Mouse (Mus musculus) heart, embryonic 12.5 days (tissue): ENCODE data around the gene Shld2. TPM values are rescaled to one million over a fixed set of nuclear protein-coding genes. Genes with fewer than 3 reads are reported as not detected.
A peak's percentile ranks its signal among the peaks of the same experiment; 100 is the strongest.

ENCODE experiments used
- ATAC-seq: fragments of 200-750 bp; cut with Nextera tagmentation; 2 replicates; pipeline ENCODE4 v1.8.0; 2017; ENCODE audit warnings: moderate TSS enrichment, moderate library complexity; ENCODE audit not compliant: insufficient number of reproducible peaks, low FRiP score
- H3K27ac ChIP-seq: fragments of 300-500 bp; sonication (generic); 2 replicates; pipeline ENCODE4 v1.5.1; 2016; ENCODE audit warnings: mild to moderate bottlenecking, moderate library complexity; ENCODE audit not compliant: poor library complexity, severe bottlenecking
- H3K27me3 ChIP-seq: fragments of 300-500 bp; sonication (generic); replicated peaks from 2 replicates; pipeline ENCODE4 v1.6.1; 2016; ENCODE audit warnings: mild to moderate bottlenecking, moderate library complexity
- H3K36me3 ChIP-seq: fragments of 300-500 bp; sonication (generic); 2 replicates; pipeline ENCODE4 v1.6.1; 2016; ENCODE audit warnings: mild to moderate bottlenecking, moderate library complexity
- H3K4me1 ChIP-seq: fragments of 300-500 bp; sonication (generic); replicated peaks from 2 replicates; pipeline ENCODE4 v1.6.1; 2016; ENCODE audit warnings: mild to moderate bottlenecking
- H3K4me2 ChIP-seq: fragments of 300-500 bp; sonication (generic); 2 replicates; pipeline ENCODE4 v1.6.1; 2016; ENCODE audit warnings: mild to moderate bottlenecking, moderate library complexity
- H3K4me3 ChIP-seq: fragments of 300-500 bp; sonication (generic); 2 replicates; pipeline ENCODE4 v1.5.1; 2016; ENCODE audit warnings: mild to moderate bottlenecking
- H3K9ac ChIP-seq: fragments of 300-500 bp; sonication (generic); 2 replicates; pipeline ENCODE4 v1.6.1; 2016; ENCODE audit warnings: mild to moderate bottlenecking, moderate library complexity
- H3K9me3 ChIP-seq: fragments of 300-500 bp; sonication (generic); replicated peaks from 2 replicates; pipeline ENCODE4 v1.6.1; 2016; ENCODE audit warnings: mild to moderate bottlenecking, moderate library complexity
- WGBS: fragments of 180-500 bp; shearing (Covaris S2); methylation state at CpG from one replicate; pipeline ENCODE4 v1.1.7; 2016; 5-methylcytosine and 5-hydroxymethylcytosine counted together
- polyA plus RNA-seq: library from polyadenylated mRNA; unstranded; fragments of >200 nt; fragmentation: Nextera tagmentation; extraction: Ambion mirVana; gene quantifications from 2 replicates; pipeline ENCODE4 v1.2.1, GENCODE M21; 2016

Gene Shld2
- polyA plus RNA-seq, 1 experiment from 2014 or later = 7.8 TPM

GRCm38 (mm10) chr14:34234630-34235380 is 75.5 kb downstream of the Shld2 start:
- peak overlapping the region; percentile 42 for H3K4me3 ChIP-seq
- peak; percentile 97 for ATAC-seq
- peak overlapping the region; percentile 71 for H3K9ac ChIP-seq
- no peaks in the 10 kb centered on the region; the same call in 1 of the 2 replicates for H3K4me1 ChIP-seq
- H3K36me3 ChIP-seq = peaks cover 6% of the 10 kb centered on the region; the same call in 1 of the 2 replicates
- H3K27ac ChIP-seq = no peak overlapping the region
- 4% methylated on average over 16 of the region's 16 CpGs for WGBS
- peak overlapping the region; percentile 87 for H3K4me2 ChIP-seq
- no peaks in the 10 kb centered on the region for H3K27me3 ChIP-seq
- H3K9me3 ChIP-seq = 0 out of 2 replicates have a peak, but pooled peaks cover 3% of the 10 kb centered on the region

- no peak overlapping the region for H3K4me2 ChIP-seq
- H3K27me3 ChIP-seq = no peaks in the 10 kb centered on the region
- WGBS = 66% methylated on average over 4 of the region's 4 CpGs
- 0 out of 2 replicates have a peak, but pooled peaks cover 3% of the 10 kb centered on the region for H3K9me3 ChIP-seq
- H3K27ac ChIP-seq = no peak overlapping the region
- no peak overlapping the region for H3K4me3 ChIP-seq
- H3K4me1 ChIP-seq = peaks cover 6% of the 10 kb centered on the region
- ATAC-seq = no peak
- peaks cover 6% of the 10 kb centered on the region; the same call in 1 of the 2 replicates for H3K36me3 ChIP-seq
- no peak overlapping the region for H3K9ac ChIP-seq
Observed at GRCm38 (mm10) chr14:34233846-34234245, 76.4 kb downstream of the Shld2 start.

GRCm38 (mm10) chr14:34232866-34233680 is 77.2 kb downstream of the Shld2 start:
- 82% methylated on average over 9 of the region's 9 CpGs for WGBS
- ATAC-seq = no peak
- Histone ChIP-seq H3K4me2 (no peak overlapping the region), H3K27ac (no peak overlapping the region), H3K4me1 (peaks cover 14% of the 10 kb centered on the region), H3K9me3 (0 out of 2 replicates have a peak, but pooled peaks cover 3% of the 10 kb centered on the region), H3K27me3 (no peaks in the 10 kb centered on the region), H3K4me3 (no peak overlapping the region), H3K36me3 (peaks cover 6% of the 10 kb centered on the region; the same call in 1 of the 2 replicates), H3K9ac (no peak overlapping the region)

- WGBS = 66% methylated on average over 7 of the region's 7 CpGs
- Histone ChIP-seq H3K36me3 (peaks cover 6% of the 10 kb centered on the region; the same call in 1 of the 2 replicates), H3K27ac (no peak overlapping the region), H3K4me3 (no peak overlapping the region), H3K9ac (no peak overlapping the region), H3K27me3 (no peaks in the 10 kb centered on the region), H3K4me1 (peaks cover 18% of the 10 kb centered on the region), H3K4me2 (no peak overlapping the region), H3K9me3 (0 out of 2 replicates have a peak, but pooled peaks cover 3% of the 10 kb centered on the region)
- no peak for ATAC-seq
Observed at GRCm38 (mm10) chr14:34232340-34232739, 78.0 kb downstream of the Shld2 start.

- Histone ChIP-seq H3K4me3 (no peak overlapping the region), H3K4me1 (peaks cover 18% of the 10 kb centered on the region), H3K9ac (no peak overlapping the region), H3K36me3 (no peaks in the 10 kb centered on the region), H3K4me2 (0 out of 2 replicates have a peak overlapping the region, but pooled peaks have one; percentile 19), H3K27me3 (0 out of 2 replicates have a peak, but pooled peaks cover 4% of the 10 kb centered on the region), H3K9me3 (0 out of 2 replicates have a peak, but pooled peaks cover 3% of the 10 kb centered on the region), H3K27ac (peak overlapping the region; percentile 56)
- 36% methylated on average over 10 of the region's 10 CpGs for WGBS
- peak; percentile 51; the same call in 1 of the 2 replicates for ATAC-seq
Observed at GRCm38 (mm10) chr14:34228830-34229506, 81.3 kb downstream of the Shld2 start.

GRCm38 (mm10) chr14:34227981-34228380 is 82.3 kb downstream of the Shld2 start:
- no peak overlapping the region for H3K4me3 ChIP-seq
- no peak overlapping the region for H3K27ac ChIP-seq
- no peak overlapping the region for H3K9ac ChIP-seq
- ATAC-seq = no peak
- H3K9me3 ChIP-seq = 0 out of 2 replicates have a peak, but pooled peaks cover 3% of the 10 kb centered on the region
- no peak overlapping the region for H3K4me2 ChIP-seq
- H3K4me1 ChIP-seq = peaks cover 18% of the 10 kb centered on the region
- WGBS = 80% methylated on average over 12 of the region's 12 CpGs
- 0 out of 2 replicates have a peak, but pooled peaks cover 4% of the 10 kb centered on the region for H3K27me3 ChIP-seq
- no peaks in the 10 kb centered on the region for H3K36me3 ChIP-seq

GRCm38 (mm10) chr14:34226566-34226965 is 83.7 kb downstream of the Shld2 start:
- WGBS = 85% methylated on average over 4 of the region's 4 CpGs
- Histone ChIP-seq H3K9ac (no peak overlapping the region), H3K4me2 (no peak overlapping the region), H3K4me1 (peaks cover 18% of the 10 kb centered on the region), H3K4me3 (no peak overlapping the region), H3K27ac (no peak overlapping the region), H3K27me3 (peaks cover 15% of the 10 kb centered on the region; the same call in 1 of the 2 replicates), H3K36me3 (no peaks in the 10 kb centered on the region), H3K9me3 (0 out of 2 replicates have a peak, but pooled peaks cover 3% of the 10 kb centered on the region)
- ATAC-seq = no peak

- H3K4me1 ChIP-seq = peaks cover 18% of the 10 kb centered on the region
- no peak overlapping the region for H3K4me2 ChIP-seq
- peaks cover 20% of the 10 kb centered on the region for H3K27me3 ChIP-seq
- H3K36me3 ChIP-seq = no peaks in the 10 kb centered on the region
- 82% methylated on average over 9 of the region's 9 CpGs for WGBS
- ATAC-seq = no peak
- H3K9me3 ChIP-seq = no peaks in the 10 kb centered on the region
- no peak overlapping the region for H3K4me3 ChIP-seq
- no peak overlapping the region for H3K9ac ChIP-seq
- no peak overlapping the region for H3K27ac ChIP-seq
Observed at GRCm38 (mm10) chr14:34225986-34226385, 84.3 kb downstream of the Shld2 start.

- H3K36me3 ChIP-seq = no peaks in the 10 kb centered on the region
- 63% methylated on average over 5 of the region's 5 CpGs for WGBS
- H3K27me3 ChIP-seq = peaks cover 46% of the 10 kb centered on the region
- H3K4me3 ChIP-seq = no peak overlapping the region
- no peak overlapping the region for H3K27ac ChIP-seq
- no peak overlapping the region for H3K9ac ChIP-seq
- H3K9me3 ChIP-seq = no peaks in the 10 kb centered on the region
- ATAC-seq = 0 out of 2 replicates have a peak, but pooled peaks have one; percentile 10
- H3K4me2 ChIP-seq = no peak overlapping the region
- H3K4me1 ChIP-seq = peaks cover 16% of the 10 kb centered on the region
Observed at GRCm38 (mm10) chr14:34223362-34223898, 86.9 kb downstream of the Shld2 start.

GRCm38 (mm10) chr14:34221416-34222077 is 88.7 kb downstream of the Shld2 start:
- Histone ChIP-seq H3K9ac (no peak overlapping the region), H3K9me3 (no peaks in the 10 kb centered on the region), H3K27ac (no peak overlapping the region), H3K27me3 (peaks cover 55% of the 10 kb centered on the region), H3K4me3 (no peak overlapping the region), H3K36me3 (no peaks in the 10 kb centered on the region), H3K4me1 (peaks cover 8% of the 10 kb centered on the region), H3K4me2 (no peak overlapping the region)
- 68% methylated on average over 5 of the region's 5 CpGs for WGBS
- ATAC-seq = no peak
